Mouse (Mus musculus) heart, postnatal 36 days (tissue): ENCODE measurements at regions not wholly inside any gene's neighbourhood (a gene's known extent, or its start where the extent isn't known, plus 50 kb on each side); places are given as distances from the start of the nearest gene placed in this dataset.

ENCODE experiments used
- DNase-seq, 2 experiments: peaks; one replicate each; pipeline ENCODE4 v3.0.0; 2021 to 2022
- intact Hi-C: fragments of 180-260 bp; cut with DNase I; formaldehyde crosslinking; loops from one replicate; pipeline ENCODE4 v1.15.1; 2025

DNA sequence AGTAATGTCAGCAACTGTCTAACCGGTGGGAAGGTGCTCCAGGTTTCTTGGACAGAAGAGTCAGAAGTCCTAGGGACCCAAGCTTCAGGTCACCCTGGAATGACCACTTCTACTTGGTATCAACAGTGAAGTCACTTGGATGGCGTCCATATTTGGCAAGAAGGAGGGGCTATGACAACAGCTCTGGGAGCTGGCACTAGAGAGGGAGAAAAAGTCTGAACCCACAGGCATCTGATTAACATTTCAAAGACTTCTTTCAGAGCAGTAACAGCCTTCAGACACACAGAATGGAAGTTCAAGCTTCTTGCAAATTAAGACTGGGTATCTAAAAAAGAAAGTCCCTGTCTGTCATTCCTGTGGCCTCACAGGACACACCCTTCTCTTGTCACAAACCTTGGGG lies 124.4 kb downstream of the Polr2m start:
- intact Hi-C loops: loop anchor here (10.0 kb wide), 1 partner anchor 147 kb away; the partner anchor contains the start of gene Aldh1a2

DNA sequence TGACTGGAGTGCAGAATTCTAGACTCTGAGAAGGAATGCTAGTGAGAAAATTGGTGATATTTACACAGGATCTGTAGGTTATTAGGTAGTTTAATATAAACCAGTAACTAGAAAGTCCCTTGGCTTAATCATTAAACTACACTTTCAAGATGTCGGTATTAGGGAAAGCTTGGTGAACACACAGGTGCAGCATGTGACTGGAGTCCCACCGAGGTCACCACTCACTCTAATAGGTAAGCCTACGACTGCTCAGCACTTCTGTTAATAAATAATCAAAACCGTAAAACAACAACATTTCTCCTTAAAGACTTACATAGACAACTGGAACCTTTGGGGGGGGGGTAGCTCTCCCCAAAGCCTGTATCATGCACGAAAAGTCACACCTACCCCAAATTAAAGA lies 125.1 kb downstream of the Polr2m start:
- no peak for DNase-seq
- intact Hi-C loops: loop anchor here (10.0 kb wide), 1 partner anchor 146 kb away; the partner anchor contains the start of gene Aldh1a2

More for the DNA sequence above, 124.4 kb downstream of the Polr2m start:
- no peak for DNase-seq

DNA sequence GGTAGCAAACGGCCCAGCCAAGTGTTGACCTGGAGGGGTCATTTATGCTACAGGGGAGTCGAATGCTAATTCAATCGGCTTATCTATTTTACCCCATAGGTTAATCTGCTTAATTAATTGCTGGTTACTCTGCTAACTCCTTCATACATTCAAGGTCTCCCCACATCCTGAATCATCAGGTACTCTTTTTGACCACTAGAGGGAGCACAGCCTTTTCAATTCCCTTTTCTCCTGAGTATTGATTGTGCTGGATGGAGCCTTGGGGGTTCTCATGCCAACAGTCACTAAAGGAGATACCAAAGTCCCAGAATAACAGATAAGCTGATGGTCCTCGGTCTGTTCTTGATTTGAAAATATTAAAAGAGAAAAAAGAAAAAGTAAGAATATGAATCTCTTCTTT lies 126.8 kb downstream of the Polr2m start:
- peak in 1 of 2 experiments; percentile 14 for DNase-seq

DNA sequence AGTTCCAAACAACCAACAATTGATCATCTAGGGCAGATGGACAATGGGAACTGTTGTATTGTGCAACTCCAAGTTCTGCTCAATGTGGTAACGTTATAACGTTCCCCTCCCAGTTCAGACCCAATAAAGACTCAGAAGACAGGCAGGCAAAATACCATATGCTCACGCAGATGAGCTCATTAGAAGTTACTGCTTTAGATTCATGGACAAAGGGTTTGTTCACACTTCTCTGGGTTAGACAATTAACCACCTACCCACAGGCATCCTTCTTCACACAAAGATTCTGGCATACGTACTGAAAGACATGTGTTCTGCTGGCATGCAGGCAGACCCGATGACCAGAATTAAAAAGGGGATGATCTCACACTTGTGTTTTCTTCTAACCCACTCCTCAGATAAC lies 130.0 kb downstream of the Polr2m start:
- intact Hi-C loops: no loop called here
- DNase-seq: no peak

More for the DNA sequence above, 126.8 kb downstream of the Polr2m start:
- intact Hi-C loops: loop anchor here (1.0 to 2.0 kb wide), 2 partner anchors 88 to 260 kb away; no protein-coding TSS in a partner anchor
